Mouse (Mus musculus): Measurements from ENCODE around the gene Gm3591.
"Not testable (repeated sequence)": the region's sequence is repeated elsewhere in the genome, so short reads cannot be mapped to it uniquely, and the experiment has no call there.

Gene Gm3591

GRCm38 (mm10) chr14:6412382-6412781 is at the start of gene Gm3591:
Gene Gm3591 (minus strand): TSS chr14:6412482.
- DNase-seq (ENCODE audit: low read depth), result not testable (repeated sequence)

GRCm38 (mm10) chr14:6444511-6444910 is 32.2 kb upstream of the Gm3591 start, which contains the start of gene Gm3594:
Gene Gm3594 (minus strand): TSS chr14:6444611.
- DNase-seq (ENCODE audit: low read depth), result not testable (repeated sequence)

GRCm38 (mm10) chr14:6440774-6441173 is 28.5 kb upstream of the Gm3591 start:
- not testable (repeated sequence) for DNase-seq (ENCODE audit: low read depth)

- not testable (repeated sequence) for DNase-seq (ENCODE audit: low read depth)
Measured at GRCm38 (mm10) chr14:6440206-6440605, 27.9 kb upstream of the Gm3591 start.

- DNase-seq (ENCODE audit: low read depth), result not testable (repeated sequence)
Measured at GRCm38 (mm10) chr14:6426766-6427165, 14.5 kb upstream of the Gm3591 start.

GRCm38 (mm10) chr14:6426353-6426752 is 14.1 kb upstream of the Gm3591 start:
- DNase-seq (ENCODE audit: low read depth), result not testable (repeated sequence)

- not testable (repeated sequence) for DNase-seq (ENCODE audit: low read depth)
Measured at GRCm38 (mm10) chr14:6390219-6390618, 22.1 kb downstream of the Gm3591 start, which contains the start of gene Gm16440. Gene Gm16440 (minus strand): TSS chr14:6390319.
